ENCODE assay signal across 22 mouse cellular contexts in the genomic region with DNA sequence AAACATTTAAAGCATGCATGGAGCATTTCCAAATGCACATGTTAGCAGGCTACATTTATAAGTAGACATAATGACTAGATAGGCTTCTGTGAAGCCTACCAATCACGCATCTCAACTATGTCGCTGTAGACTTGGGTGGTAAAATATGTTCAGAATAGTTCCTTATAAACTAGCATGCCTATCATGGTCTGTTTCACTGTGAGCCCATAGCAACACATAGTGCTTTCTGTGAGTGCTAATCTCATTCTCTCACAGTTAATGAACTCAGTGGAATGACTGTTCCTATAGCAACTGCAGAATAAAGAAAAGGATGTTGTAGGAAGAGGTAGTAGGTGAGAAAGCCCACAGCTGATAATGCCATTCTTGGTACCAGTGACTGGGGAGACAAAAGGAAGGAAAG. TPM values are rescaled to one million over a fixed set of nuclear protein-coding genes. Genes with fewer than 3 reads are reported as not detected.
"Had no signal": no experiment of that assay in that cellular context is flagged by ENCODE, and none has a peak within 500 bp of the region (broad histone marks: within the 10 kb centered on the region; RNA-seq: fewer than 3 reads in every experiment).

No protein-coding gene starts in this region.

- H3K9me3 ChIP-seq: liver, embryonic 13.5 days had no signal

- H3K9ac ChIP-seq: liver, embryonic 13.5 days had no signal

- H3K4me1 ChIP-seq: liver, embryonic 13.5 days had no signal

- H3K4me3 ChIP-seq: left cerebral cortex, adult 2 months; liver, embryonic 13.5 days had no signal

- H3K36me3 ChIP-seq: liver, embryonic 13.5 days had no signal

- H3K27me3 ChIP-seq: liver, embryonic 13.5 days had no signal

- H3K27ac ChIP-seq: kidney, postnatal 0 days; left cerebral cortex, adult 2 months; liver, embryonic 13.5 days had no signal

- H3K4me2 ChIP-seq: liver, embryonic 13.5 days; midbrain, embryonic 11.5 days had no signal

- DNase-seq: kidney, adult 9 months; kidney, postnatal 4 days; layer of hippocampus, adult 9-11 months; layer of hippocampus, postnatal 36 days; liver, embryonic 13.5 days; lung, adult 2 months; lung, postnatal 14 days; lung, postnatal 4 days; midbrain, embryonic 14.5 days; thymus, adult 2 months; thymus, postnatal 14 days; thymus, postnatal 4 days had no signal

RNA-seq across cellular contexts. Expression of a gene that starts 17.7 kb away (rescaled TPM):
- polyA plus RNA-seq: kidney, postnatal 0 days; limb, embryonic 11.5 days; limb, embryonic 14.5 days; liver, adult 2 months; liver, embryonic 13.5 days; liver, embryonic 16.5 days; lung, adult 2 months; lung, embryonic 16.5 days; small intestine, adult 2 months; spleen, adult 2 months; thymus, adult 2 months had no signal

RNA-seq across cellular contexts. Expression of a gene that starts 30.4 kb away (rescaled TPM):
- polyA plus RNA-seq: liver, adult 2 months; spleen, adult 2 months had no signal

RNA-seq across cellular contexts. Expression of a gene that starts 37.4 kb away (rescaled TPM):
- polyA plus RNA-seq: liver, adult 2 months; spleen, adult 2 months had no signal
